Mouse (Mus musculus) stomach, postnatal 0 days (tissue): ENCODE results near the gene Gnaz.

ENCODE experiments used
- CTCF ChIP-seq: IDR thresholded peaks from 2 replicates; pipeline ENCODE4 v1.5.1; 2016; ENCODE audit warnings: antibody characterized with exemption, low read depth, mild to moderate bottlenecking, moderate library complexity
- EP300 ChIP-seq: optimal IDR thresholded peaks from 2 replicates; pipeline ENCODE3; 2016; ENCODE audit warnings: antibody characterized with exemption

DNA sequence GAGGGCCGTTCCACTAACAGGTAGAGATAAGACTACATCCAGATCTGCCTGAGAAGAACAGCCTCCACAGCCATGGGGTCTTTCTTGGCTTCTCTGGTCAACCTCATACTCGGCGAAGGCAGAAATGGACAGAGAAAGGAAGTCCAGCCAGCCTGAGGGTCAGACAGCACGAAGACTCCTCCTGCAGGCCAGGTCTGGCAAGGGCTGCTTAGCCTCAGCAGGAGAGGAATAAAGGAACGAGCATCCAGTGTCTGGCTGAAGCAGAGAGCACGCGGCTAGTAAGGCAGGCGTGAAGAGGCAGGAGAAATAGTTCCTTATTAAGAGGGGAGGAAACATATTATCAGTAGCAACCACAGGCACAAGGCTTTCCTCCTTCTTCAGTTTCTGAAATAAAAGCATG is 16.2 kb downstream of the Gnaz start:
- TF ChIP-seq CTCF (0 out of 2 replicates have a peak, but pooled peaks have one; percentile 7), EP300 (no peak)
